Mouse (Mus musculus): Measurements from ENCODE around the gene Cdc42ep1. TPM values are rescaled to one million over a fixed set of nuclear protein-coding genes. Genes with fewer than 3 reads are reported as not detected.

Cdc42ep1 gene
- polyA plus RNA-seq, 1 experiment from 2014 or later, result 11.2 TPM

DNA sequence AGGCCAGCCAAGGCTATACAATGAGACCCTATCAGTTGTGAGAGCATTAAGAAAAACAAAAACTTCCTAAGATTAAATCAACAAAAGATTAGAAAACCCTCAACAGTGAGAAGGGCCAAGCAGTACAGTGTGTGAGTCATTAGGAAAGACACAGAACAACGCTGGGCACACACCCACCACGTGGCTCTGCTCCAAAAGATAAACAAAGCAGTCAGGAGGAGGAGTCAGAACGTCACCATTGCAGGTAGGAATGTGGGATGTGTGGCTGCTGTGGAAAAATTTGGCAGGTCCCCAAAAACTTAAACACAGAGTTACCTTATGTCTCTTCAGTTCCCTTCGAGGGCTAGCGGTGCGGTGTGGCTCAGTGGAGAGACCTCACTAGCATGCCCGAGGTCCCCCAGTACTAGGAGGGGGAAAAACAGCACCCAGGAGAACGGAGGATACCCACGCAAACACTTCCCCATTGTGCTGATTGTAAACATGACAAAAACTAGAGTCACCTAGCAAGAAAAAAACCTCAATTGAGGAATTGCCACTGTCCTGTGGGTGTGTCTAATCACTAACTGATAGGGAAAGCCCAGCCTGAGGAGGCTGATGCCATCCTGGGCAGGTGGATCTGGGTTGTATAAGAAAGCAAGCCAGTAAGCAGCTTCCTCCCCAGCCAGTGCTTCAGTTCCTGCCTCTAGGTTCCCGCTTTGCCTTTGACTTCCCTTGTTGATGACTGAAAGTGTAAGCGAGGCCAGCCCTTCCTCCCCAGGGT lies 26.9 kb upstream of the Cdc42ep1 start:
- WGBS, result 58% methylated on average over 11 of the region's 11 CpGs
- DNase-seq (ENCODE audit: low spot score), result no peak

DNA sequence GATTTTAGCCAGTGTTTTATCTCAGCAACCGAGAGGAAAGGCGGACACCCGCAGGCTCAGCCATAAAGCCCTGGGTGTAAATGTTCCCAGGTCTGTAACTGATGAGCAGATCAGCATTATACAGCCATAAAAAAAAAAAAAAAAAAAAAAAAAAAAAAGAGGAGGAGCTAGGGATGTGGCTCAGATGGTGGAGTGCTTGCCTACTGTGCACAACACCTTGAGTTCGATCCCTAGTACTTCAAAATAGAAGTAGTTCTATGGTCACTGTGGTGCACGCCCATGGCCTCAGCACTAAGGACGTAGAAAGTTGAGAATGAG lies 26.4 kb upstream of the Cdc42ep1 start:
- ATAC-seq (ENCODE audit: insufficient number of reproducible peaks, low FRiP score, low TSS enrichment, low read depth), result no peak
- Histone ChIP-seq H3K9ac (ENCODE audit: low read length) (no peak overlapping the region), H3K4me2 (ENCODE audit: low read depth, severe bottlenecking) (no peak overlapping the region), H3K36me3 (ENCODE audit: control insufficient read depth, insufficient read depth, low read length) (no peaks in the 10 kb centered on the region), H3K9me3 (ENCODE audit: control insufficient read depth, low read length) (no peaks in the 10 kb centered on the region), H3K4me1 (ENCODE audit: control insufficient read depth, insufficient read depth, low read length) (no peaks in the 10 kb centered on the region), H3K27ac (replicated peaks; ENCODE audit: low read depth, low read length) (no peak overlapping the region), H3K4me3 (ENCODE audit: low read depth, low read length) (no peak overlapping the region), H3K27me3 (ENCODE audit: control insufficient read depth, insufficient read depth, low read length) (no peaks in the 10 kb centered on the region)
- 51% methylated on average over 6 of the region's 6 CpGs for WGBS
- DNase-seq (ENCODE audit: low spot score), result no peak

More for the DNA sequence above, 26.9 kb upstream of the Cdc42ep1 start:
- Histone ChIP-seq H3K4me1 (ENCODE audit: control insufficient read depth, insufficient read depth, low read length) (no peaks in the 10 kb centered on the region), H3K4me2 (ENCODE audit: low read depth, severe bottlenecking) (no peak overlapping the region), H3K9me3 (ENCODE audit: control insufficient read depth, low read length) (no peaks in the 10 kb centered on the region), H3K36me3 (ENCODE audit: control insufficient read depth, insufficient read depth, low read length) (no peaks in the 10 kb centered on the region), H3K4me3 (ENCODE audit: low read depth, low read length) (no peak overlapping the region), H3K9ac (ENCODE audit: low read length) (no peak overlapping the region), H3K27ac (replicated peaks; ENCODE audit: low read depth, low read length) (no peak overlapping the region), H3K27me3 (ENCODE audit: control insufficient read depth, insufficient read depth, low read length) (no peaks in the 10 kb centered on the region)
- ATAC-seq (ENCODE audit: insufficient number of reproducible peaks, low FRiP score, low TSS enrichment, low read depth), result no peak

DNA sequence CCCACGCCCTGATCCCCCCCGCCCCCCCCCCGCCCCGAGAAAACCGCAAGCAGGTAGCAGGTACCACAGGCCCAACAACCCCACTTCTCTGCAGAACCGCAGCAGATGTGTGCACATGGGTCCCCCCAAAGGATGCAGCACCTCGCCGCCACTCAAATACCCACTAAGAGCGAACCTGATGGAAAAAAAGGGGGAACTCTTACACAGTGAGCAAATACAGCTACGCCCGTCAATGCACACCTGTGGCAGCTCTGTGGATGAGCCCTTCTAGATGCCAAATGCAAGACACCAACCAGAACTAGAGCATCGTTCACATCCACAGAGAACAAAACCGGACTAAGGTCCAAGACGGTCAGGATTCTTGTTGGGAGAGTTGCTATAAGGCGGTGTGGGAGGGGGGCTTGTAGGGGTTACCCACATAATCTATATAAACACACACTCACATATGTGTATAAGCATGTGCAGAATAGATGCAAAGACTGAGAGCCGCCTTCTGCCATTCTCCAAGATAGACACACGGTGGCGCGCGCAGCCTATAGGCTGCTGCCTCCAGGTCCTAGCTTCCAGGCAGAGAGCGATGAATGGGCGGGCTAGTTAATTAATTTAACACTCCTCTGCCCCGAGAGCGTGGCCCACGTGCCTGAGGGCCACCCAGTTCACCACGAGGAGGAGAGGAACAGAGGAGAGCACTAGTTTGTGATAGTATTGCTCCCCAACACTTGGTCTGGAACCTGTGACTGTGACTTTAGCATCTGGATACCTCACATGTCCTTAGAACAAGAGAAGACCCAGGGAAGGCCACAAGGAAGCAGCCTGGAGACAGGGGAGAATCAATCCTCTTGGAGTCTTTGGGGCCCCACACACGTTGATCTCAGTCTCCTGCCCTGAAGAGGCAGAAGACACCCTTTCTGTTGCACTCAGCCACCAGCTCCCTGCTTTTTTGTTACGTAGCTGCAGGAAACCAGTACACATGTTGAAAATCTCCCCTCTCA lies 15.9 kb upstream of the Cdc42ep1 start:
- H3K4me2 ChIP-seq (ENCODE audit: low read depth, severe bottlenecking), result no peak overlapping the region
- no peak overlapping the region for H3K27ac ChIP-seq (replicated peaks; ENCODE audit: low read depth, low read length)
- WGBS, result 22% methylated on average over 28 of the region's 28 CpGs
- no peak overlapping the region for H3K4me3 ChIP-seq (ENCODE audit: low read depth, low read length)
- no peaks in the 10 kb centered on the region for H3K27me3 ChIP-seq (ENCODE audit: control insufficient read depth, insufficient read depth, low read length)
- H3K9me3 ChIP-seq (ENCODE audit: control insufficient read depth, low read length), result no peaks in the 10 kb centered on the region
- no peaks in the 10 kb centered on the region for H3K36me3 ChIP-seq (ENCODE audit: control insufficient read depth, insufficient read depth, low read length)
- DNase-seq (ENCODE audit: low spot score), result peak; percentile 86
- peaks cover 7% of the 10 kb centered on the region for H3K4me1 ChIP-seq (ENCODE audit: control insufficient read depth, insufficient read depth, low read length)
- ATAC-seq (ENCODE audit: insufficient number of reproducible peaks, low FRiP score, low TSS enrichment, low read depth), result 0 out of 2 replicates have a peak, but pooled peaks have one; percentile 51
- H3K9ac ChIP-seq (ENCODE audit: low read length), result no peak overlapping the region

DNA sequence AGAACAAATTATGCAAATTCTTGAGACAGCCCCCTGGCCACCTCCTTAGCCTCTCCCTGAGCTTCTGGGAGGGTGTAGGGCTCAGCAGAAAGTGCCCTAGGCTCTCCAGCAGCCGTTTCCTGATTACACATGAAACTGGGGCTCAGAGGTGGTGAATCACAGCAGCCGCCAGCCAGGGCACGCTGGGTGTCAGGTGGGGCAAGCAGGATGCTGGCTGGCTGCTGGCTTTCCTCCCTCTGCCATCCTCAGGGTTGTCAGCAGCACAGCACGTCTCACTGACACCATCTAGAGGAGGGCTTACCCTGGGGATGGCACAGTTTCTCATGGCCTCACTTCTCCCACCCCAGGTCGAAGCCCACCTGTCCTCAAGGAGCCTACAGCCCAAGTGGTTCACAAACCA lies 14.1 kb upstream of the Cdc42ep1 start:
- H3K27me3 ChIP-seq (ENCODE audit: control insufficient read depth, insufficient read depth, low read length), result no peaks in the 10 kb centered on the region
- no peak overlapping the region for H3K27ac ChIP-seq (replicated peaks; ENCODE audit: low read depth, low read length)
- H3K9ac ChIP-seq (ENCODE audit: low read length), result no peak overlapping the region
- no peak for ATAC-seq (ENCODE audit: insufficient number of reproducible peaks, low FRiP score, low TSS enrichment, low read depth)
- DNase-seq (ENCODE audit: low spot score), result no peak
- H3K9me3 ChIP-seq (ENCODE audit: control insufficient read depth, low read length), result no peaks in the 10 kb centered on the region
- 12% methylated on average over 5 of the region's 5 CpGs for WGBS
- H3K4me1 ChIP-seq (ENCODE audit: control insufficient read depth, insufficient read depth, low read length), result peaks cover 23% of the 10 kb centered on the region
- H3K36me3 ChIP-seq (ENCODE audit: control insufficient read depth, insufficient read depth, low read length), result no peaks in the 10 kb centered on the region
- H3K4me3 ChIP-seq (ENCODE audit: low read depth, low read length), result no peak overlapping the region
- H3K4me2 ChIP-seq (ENCODE audit: low read depth, severe bottlenecking), result no peak overlapping the region

DNA sequence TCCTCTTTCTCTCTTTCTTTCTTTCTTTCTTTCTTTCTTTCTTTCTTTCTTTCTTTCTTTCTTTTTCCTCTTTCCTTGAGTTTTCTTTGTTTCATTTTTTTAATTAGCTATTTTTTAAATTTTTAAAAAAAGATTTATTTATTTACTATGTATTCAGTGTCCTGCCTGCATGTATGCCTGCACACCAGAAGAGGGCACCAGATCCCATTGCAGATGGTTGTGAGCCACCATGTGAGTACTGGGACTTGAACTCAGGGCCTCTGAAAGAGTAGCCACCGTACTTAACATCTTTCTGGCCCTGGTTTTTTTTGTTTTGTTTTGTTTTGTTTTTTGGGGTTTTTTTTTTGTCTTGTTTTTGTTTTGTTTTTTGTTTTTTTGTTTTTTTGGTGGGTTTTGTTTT lies 12.8 kb upstream of the Cdc42ep1 start:
- H3K4me3 ChIP-seq (ENCODE audit: low read depth, low read length), result no peak overlapping the region
- H3K27me3 ChIP-seq (ENCODE audit: control insufficient read depth, insufficient read depth, low read length), result no peaks in the 10 kb centered on the region
- H3K9me3 ChIP-seq (ENCODE audit: control insufficient read depth, low read length), result no peaks in the 10 kb centered on the region
- H3K4me1 ChIP-seq (ENCODE audit: control insufficient read depth, insufficient read depth, low read length), result peaks cover 26% of the 10 kb centered on the region
- no peak overlapping the region for H3K27ac ChIP-seq (replicated peaks; ENCODE audit: low read depth, low read length)
- no peak for ATAC-seq (ENCODE audit: insufficient number of reproducible peaks, low FRiP score, low TSS enrichment, low read depth)
- no peak for DNase-seq (ENCODE audit: low spot score)
- WGBS, result 95% methylated on average over 1 of the region's 1 CpGs
- no peak overlapping the region for H3K4me2 ChIP-seq (ENCODE audit: low read depth, severe bottlenecking)
- H3K36me3 ChIP-seq (ENCODE audit: control insufficient read depth, insufficient read depth, low read length), result no peaks in the 10 kb centered on the region
- H3K9ac ChIP-seq (ENCODE audit: low read length), result no peak overlapping the region

DNA sequence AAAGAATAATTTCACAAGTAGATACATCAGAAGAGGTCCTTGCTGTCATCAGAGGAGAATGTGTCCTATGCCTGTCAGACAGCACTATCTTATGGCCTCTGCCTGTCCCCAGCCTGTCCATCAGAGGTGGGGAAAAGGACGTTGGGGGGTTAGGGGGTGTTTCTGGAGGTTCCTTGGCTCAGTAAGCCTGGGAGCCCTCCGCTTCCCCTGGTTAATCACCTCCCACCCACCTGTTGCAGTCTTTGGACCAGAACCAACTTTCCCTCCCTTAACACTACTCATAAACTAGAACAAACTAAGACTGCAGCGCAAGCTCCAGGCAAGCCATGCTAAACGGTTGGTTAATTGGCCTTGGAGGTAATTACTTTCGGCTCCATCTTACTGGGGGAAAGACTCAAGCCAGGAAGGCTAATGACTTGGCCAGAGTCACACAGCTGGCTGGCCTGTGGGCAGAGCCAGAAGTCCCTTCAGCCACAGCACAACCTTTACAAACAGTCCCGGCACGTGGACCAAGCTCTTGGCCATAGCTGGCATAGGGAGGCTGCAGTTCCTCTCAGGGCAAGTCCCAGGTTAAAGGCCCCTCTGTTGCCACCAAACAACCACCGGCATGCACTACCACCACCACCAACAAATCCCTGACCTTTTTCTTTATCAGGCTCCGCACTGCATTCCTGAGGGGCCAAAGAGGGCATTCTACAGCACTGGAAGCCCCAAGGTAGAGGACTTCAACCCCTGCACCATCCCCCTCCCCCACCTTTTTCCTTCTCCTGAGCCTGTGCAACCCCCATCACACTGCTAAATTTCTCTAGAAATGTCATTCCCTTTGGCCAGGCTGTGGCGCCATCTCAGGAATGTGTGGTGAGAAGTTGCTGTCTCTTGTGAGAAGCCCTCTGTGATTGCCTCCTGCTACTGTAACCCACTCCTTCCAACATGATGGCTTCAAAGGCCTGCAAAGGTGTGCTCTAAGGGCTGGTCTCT lies 11.4 kb upstream of the Cdc42ep1 start:
- no peaks in the 10 kb centered on the region for H3K27me3 ChIP-seq (ENCODE audit: control insufficient read depth, insufficient read depth, low read length)
- no peaks in the 10 kb centered on the region for H3K9me3 ChIP-seq (ENCODE audit: control insufficient read depth, low read length)
- ATAC-seq (ENCODE audit: insufficient number of reproducible peaks, low FRiP score, low TSS enrichment, low read depth) (no peak), DNase-seq (ENCODE audit: low spot score) (no peak)
- H3K9ac ChIP-seq (ENCODE audit: low read length), result no peak overlapping the region
- no peak overlapping the region for H3K27ac ChIP-seq (replicated peaks; ENCODE audit: low read depth, low read length)
- no peaks in the 10 kb centered on the region for H3K36me3 ChIP-seq (ENCODE audit: control insufficient read depth, insufficient read depth, low read length)
- H3K4me2 ChIP-seq (ENCODE audit: low read depth, severe bottlenecking), result peak overlapping the region; percentile 5; the same call in 1 of the 2 replicates
- no peak overlapping the region for H3K4me3 ChIP-seq (ENCODE audit: low read depth, low read length)
- peaks cover 38% of the 10 kb centered on the region for H3K4me1 ChIP-seq (ENCODE audit: control insufficient read depth, insufficient read depth, low read length)
- WGBS, result 53% methylated on average over 10 of the region's 10 CpGs

DNA sequence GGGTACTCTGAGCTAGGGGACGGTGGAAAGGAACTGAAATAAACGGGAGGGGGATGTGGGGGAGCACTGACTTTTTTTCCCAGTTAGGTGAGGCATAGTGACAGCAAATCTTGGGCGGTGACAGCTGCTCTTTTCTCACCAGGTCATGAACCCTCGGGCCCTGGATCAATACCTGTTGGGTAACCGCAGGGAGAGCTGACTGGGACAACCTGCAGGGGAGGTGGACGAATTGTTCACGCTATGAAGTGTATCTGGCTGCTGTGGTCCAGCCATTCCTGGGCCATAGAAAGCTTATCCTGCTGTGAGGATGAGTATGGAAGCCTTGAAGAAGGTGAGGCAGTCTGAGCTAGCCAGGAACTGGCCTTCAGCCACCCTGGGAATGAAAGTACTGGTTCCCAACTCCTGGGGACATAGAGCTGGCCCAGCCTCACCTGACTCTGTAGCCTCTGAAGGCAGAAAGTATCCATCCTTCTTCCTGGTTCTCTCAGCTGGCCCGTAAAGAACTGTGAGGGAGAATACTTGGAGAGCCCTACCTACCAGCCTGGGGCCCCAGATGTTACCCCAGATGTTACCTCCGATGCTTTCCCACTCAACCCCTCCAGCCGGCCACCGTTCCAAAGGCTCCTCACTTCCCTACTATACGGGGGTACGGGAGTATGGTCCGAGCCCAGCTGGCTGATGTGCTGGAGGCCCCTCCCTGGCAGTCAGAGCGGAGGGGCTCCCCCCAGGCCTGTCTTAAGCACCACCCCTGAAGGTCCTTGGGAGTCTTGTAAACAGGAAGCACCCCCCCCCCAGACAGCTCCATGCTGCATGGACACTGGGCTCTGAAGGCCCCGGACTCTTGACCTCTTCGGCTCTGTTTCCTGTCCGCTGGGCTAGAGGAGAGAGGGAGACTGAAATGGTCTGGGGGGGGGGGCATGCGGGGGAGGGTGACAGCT lies 10.4 kb upstream of the Cdc42ep1 start:
- H3K27me3 ChIP-seq (ENCODE audit: control insufficient read depth, insufficient read depth, low read length), result no peaks in the 10 kb centered on the region
- ATAC-seq (ENCODE audit: insufficient number of reproducible peaks, low FRiP score, low TSS enrichment, low read depth) (peak; percentile 20; the same call in 1 of the 2 replicates), DNase-seq (ENCODE audit: low spot score) (no peak)
- peak overlapping the region; percentile 3; the same call in 1 of the 2 replicates for H3K4me3 ChIP-seq (ENCODE audit: low read depth, low read length)
- H3K4me1 ChIP-seq (ENCODE audit: control insufficient read depth, insufficient read depth, low read length), result peaks cover 43% of the 10 kb centered on the region
- 26% methylated on average over 17 of the region's 19 CpGs for WGBS
- H3K9me3 ChIP-seq (ENCODE audit: control insufficient read depth, low read length), result no peaks in the 10 kb centered on the region
- H3K9ac ChIP-seq (ENCODE audit: low read length), result 0 out of 2 replicates have a peak overlapping the region, but pooled peaks have one; percentile 43
- H3K36me3 ChIP-seq (ENCODE audit: control insufficient read depth, insufficient read depth, low read length), result no peaks in the 10 kb centered on the region
- peak overlapping the region; percentile 89 for H3K27ac ChIP-seq (replicated peaks; ENCODE audit: low read depth, low read length)
- H3K4me2 ChIP-seq (ENCODE audit: low read depth, severe bottlenecking), result peak overlapping the region; percentile 5; the same call in 1 of the 2 replicates
